Mouse (Mus musculus) neutrophil, adult 59 days (primary cell): Measurements from ENCODE around the gene Rhox4c. TPM values are rescaled to one million over a fixed set of nuclear protein-coding genes. Genes with fewer than 3 reads are reported as not detected.

Experiments
- total RNA-seq, 2 experiments: library from RNA; stranded (reverse); gene quantifications; 1 replicate in 1 of 2; 2 replicates in 1 of 2; pipeline ENCODE4 v1.2.4; 2023

The Rhox4c gene
- total RNA-seq, result not detected

GRCm38 (mm10) chrX:37480037-37480436 is at the start of gene Rhox4c:
Rhox4c (plus strand) TSS chrX:37480337.

GRCm38 (mm10) chrX:37432194-37432593 is 47.9 kb upstream of the Rhox4c start, which contains the start of gene Rhox4b:
Rhox4b (plus strand) TSS chrX:37432494.

DNA sequence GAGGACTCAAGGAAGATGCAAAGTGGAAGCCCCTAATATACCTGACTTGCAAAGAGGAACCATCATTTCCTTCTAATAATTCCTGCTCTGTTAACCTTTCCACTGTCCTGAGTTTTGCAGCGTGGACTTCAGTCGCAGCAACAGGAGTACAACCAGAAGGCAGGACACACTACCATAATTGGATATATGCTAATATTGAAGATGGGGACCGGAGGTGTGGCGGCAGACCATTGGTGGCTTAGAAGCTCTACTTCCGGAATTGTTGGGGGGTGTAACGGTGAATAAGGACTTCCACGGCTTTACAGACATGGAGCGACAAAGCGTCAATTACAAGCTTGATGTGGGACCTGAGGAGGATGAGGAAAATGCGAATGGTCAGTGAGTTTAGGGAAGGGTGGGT is 26.8 kb upstream of the Rhox4c start, which contains the start of gene Rhox2c:
TSS of gene Rhox2c (plus strand) at position 301 of the 400 bp plus-strand sequence.

DNA sequence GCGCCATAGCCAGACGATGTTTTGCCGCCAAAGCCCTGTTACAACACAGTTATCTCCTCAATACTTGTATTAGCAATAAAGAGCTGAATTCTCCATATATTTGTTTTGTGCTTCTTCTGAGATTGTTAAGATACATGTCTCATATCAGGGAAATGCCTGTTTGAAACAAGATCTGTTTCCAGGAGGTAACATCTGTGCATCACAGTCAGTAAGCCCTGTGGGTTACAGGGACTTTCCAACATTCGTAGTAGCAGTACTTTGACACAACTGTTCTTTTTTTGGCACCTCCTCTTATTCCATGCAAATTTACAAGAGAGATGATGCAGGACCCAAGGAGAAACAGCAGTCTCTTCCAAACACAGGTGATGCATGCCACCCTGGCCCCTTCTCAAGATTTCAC is 21.9 kb upstream of the Rhox4c start, which contains the start of gene Rhox3c:
TSS of gene Rhox3c (plus strand) at position 301 of the 400 bp plus-strand sequence.

GRCm38 (mm10) chrX:37514059-37514458 is 33.9 kb downstream of the Rhox4c start, which contains the start of gene Rhox4d:
Rhox4d (plus strand) TSS chrX:37514359.

DNA sequence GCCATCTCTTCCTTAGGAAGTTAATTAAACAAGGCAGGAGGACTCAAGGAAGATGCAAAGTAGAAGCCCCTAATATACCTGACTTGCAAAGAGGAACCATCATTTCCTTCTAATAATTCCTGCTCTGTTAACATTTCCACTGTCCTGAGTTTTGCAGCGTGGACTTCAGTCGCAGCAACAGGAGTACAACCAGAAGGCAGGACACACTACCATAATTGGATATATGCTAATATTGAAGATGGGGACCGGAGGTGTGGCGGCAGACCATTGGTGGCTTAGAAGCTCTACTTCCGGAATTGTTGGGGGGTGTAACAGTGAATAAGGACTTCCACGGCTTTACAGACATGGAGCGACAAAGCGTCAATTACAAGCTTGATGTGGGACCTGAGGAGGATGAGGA is 50.0 kb downstream of the Rhox4c start, which contains the start of gene Rhox2e:
TSS of gene Rhox2e (plus strand) at position 301 of the 400 bp plus-strand sequence.

Other genes with a start within 250 kb of the Rhox4c start
- gene Rhox2a, start 235.4 kb upstream of the Rhox4c start, total RNA-seq, result not detected
- gene Rhox3a, start 230.4 kb upstream of the Rhox4c start, total RNA-seq, result not detected
- not detected for gene Rhox4a, start 215.0 kb upstream of the Rhox4c start, total RNA-seq
- not detected for gene Rhox3a2, start 100.3 kb upstream of the Rhox4c start, total RNA-seq
- not detected for gene Rhox4a2, start 89.5 kb upstream of the Rhox4c start, total RNA-seq
- gene Rhox2b, start 68.3 kb upstream of the Rhox4c start, total RNA-seq, result not detected
- not detected for gene Rhox4b, start 47.8 kb upstream of the Rhox4c start, total RNA-seq
- gene Rhox2c, start 26.7 kb upstream of the Rhox4c start, total RNA-seq, result not detected
- gene Rhox3c, start 21.8 kb upstream of the Rhox4c start, total RNA-seq, result not detected
- gene Rhox2d, start 13.1 kb downstream of the Rhox4c start, total RNA-seq, result not detected
- gene Rhox4d, start 34.0 kb downstream of the Rhox4c start, total RNA-seq, result not detected
- not detected for gene Rhox2e, start 50.1 kb downstream of the Rhox4c start, total RNA-seq
- not detected for gene Rhox3e, start 61.7 kb downstream of the Rhox4c start, total RNA-seq
- gene Rhox4e, start 77.1 kb downstream of the Rhox4c start, total RNA-seq, result not detected
- gene Rhox2f, start 91.1 kb downstream of the Rhox4c start, total RNA-seq, result not detected
- not detected for gene Rhox3f, start 100.7 kb downstream of the Rhox4c start, total RNA-seq
- not detected for gene Rhox4f, start 127.4 kb downstream of the Rhox4c start, total RNA-seq
- gene Rhox3g, start 148.3 kb downstream of the Rhox4c start, total RNA-seq, result not detected
- not detected for gene Rhox2g, start 163.1 kb downstream of the Rhox4c start, total RNA-seq
- gene Rhox4g, start 171.0 kb downstream of the Rhox4c start, total RNA-seq, result not detected
- not detected for gene Rhox3h, start 188.4 kb downstream of the Rhox4c start, total RNA-seq
- gene Rhox2h, start 192.9 kb downstream of the Rhox4c start, total RNA-seq, result not detected